Mouse (Mus musculus) lung, embryonic 16.5 days (tissue): Measurements from ENCODE around the gene Dhrs7c. TPM values are rescaled to one million over a fixed set of nuclear protein-coding genes. Genes with fewer than 3 reads are reported as not detected.

ENCODE experiments used
- ATAC-seq: fragments of 200-750 bp; cut with Nextera tagmentation; 2 replicates; pipeline ENCODE4 v1.8.0; 2017; ENCODE audit warnings: low read depth, mild to moderate bottlenecking, moderate library complexity
- H3K27ac ChIP-seq: fragments of 300-500 bp; sonication (generic); 2 replicates; pipeline ENCODE4 v1.5.1; 2014; ENCODE audit warnings: mild to moderate bottlenecking, control low read depth, low read length
- H3K27me3 ChIP-seq: fragments of 300-500 bp; sonication (generic); 2 replicates; pipeline ENCODE4 v1.6.1; 2014; ENCODE audit warnings: low read depth, low read length, mixed read lengths; ENCODE audit not compliant: control insufficient read depth, insufficient read depth
- H3K36me3 ChIP-seq: fragments of 300-500 bp; sonication (generic); 2 replicates; pipeline ENCODE4 v1.6.1; 2014; ENCODE audit warnings: low read length; ENCODE audit not compliant: control insufficient read depth, insufficient read depth
- H3K4me1 ChIP-seq: fragments of 300-500 bp; sonication (generic); replicated peaks from 2 replicates; pipeline ENCODE4 v1.6.1; 2014; ENCODE audit warnings: low read length, mixed read lengths; ENCODE audit not compliant: control insufficient read depth, insufficient read depth
- H3K4me2 ChIP-seq: fragments of 300-500 bp; sonication (generic); 2 replicates; pipeline ENCODE4 v1.6.1; 2014; ENCODE audit warnings: low read depth, low read length, control low read depth
- H3K4me3 ChIP-seq: fragments of 300-500 bp; sonication (generic); 2 replicates; pipeline ENCODE4 v1.5.1; 2014; ENCODE audit warnings: mild to moderate bottlenecking, low read length, control low read depth
- H3K9ac ChIP-seq: fragments of 300-500 bp; sonication (generic); 2 replicates; pipeline ENCODE4 v1.6.1; 2014; ENCODE audit warnings: low read length, control low read depth
- H3K9me3 ChIP-seq: fragments of 300-500 bp; sonication (generic); 2 replicates; pipeline ENCODE4 v1.6.1; 2016; ENCODE audit warnings: low read length; ENCODE audit not compliant: control insufficient read depth
- WGBS: fragments of 180-500 bp; shearing (Covaris S2); extraction: QIAGEN DNeasy Blood & Tissue Kit; methylation state at CpG from one replicate; pipeline ENCODE4 v1.1.7; 2014; 5-methylcytosine and 5-hydroxymethylcytosine counted together
- polyA plus RNA-seq: library from polyadenylated mRNA; unstranded; fragments of >200 nt; fragmentation: Nextera tagmentation; extraction: Ambion mirVana; gene quantifications from 2 replicates; pipeline ENCODE4 v1.2.1, GENCODE M21; 2015

Gene Dhrs7c
- 1.1 and 1.7 TPM in 2 replicates for polyA plus RNA-seq

GRCm38 (mm10) chr11:67797931-67798330 is at the start of gene Dhrs7c:
TSS of gene Dhrs7c (plus strand) at chr11:67798187.
- WGBS, result 81% methylated on average over 7 of the region's 7 CpGs
- no peaks in the 10 kb centered on the region for H3K9me3 ChIP-seq
- H3K4me2 ChIP-seq, result no peak within 1 kb of the TSS
- no peak within 1 kb of the TSS for H3K27ac ChIP-seq
- no peaks in the 10 kb centered on the region for H3K27me3 ChIP-seq
- H3K4me3 ChIP-seq, result no peak within 1 kb of the TSS
- no peaks in the 10 kb centered on the region for H3K4me1 ChIP-seq
- ATAC-seq, result no peak
- no peaks in the 10 kb centered on the region for H3K36me3 ChIP-seq
- no peak within 1 kb of the TSS for H3K9ac ChIP-seq

- 79% methylated on average over 1 of the region's 1 CpGs for WGBS
- Histone ChIP-seq H3K9ac (no peak overlapping the region), H3K36me3 (no peaks in the 10 kb centered on the region), H3K9me3 (no peaks in the 10 kb centered on the region), H3K4me2 (no peak overlapping the region), H3K27me3 (no peaks in the 10 kb centered on the region), H3K4me1 (no peaks in the 10 kb centered on the region), H3K4me3 (no peak overlapping the region), H3K27ac (no peak overlapping the region)
- ATAC-seq, result no peak
Observed at GRCm38 (mm10) chr11:67756287-67756686, 41.7 kb upstream of the Dhrs7c start.

- Histone ChIP-seq H3K4me2 (no peak overlapping the region), H3K9me3 (no peaks in the 10 kb centered on the region), H3K27me3 (no peaks in the 10 kb centered on the region), H3K4me1 (no peaks in the 10 kb centered on the region), H3K36me3 (no peaks in the 10 kb centered on the region), H3K27ac (no peak overlapping the region), H3K4me3 (no peak overlapping the region), H3K9ac (no peak overlapping the region)
- WGBS, result 58% methylated on average over 15 of the region's 15 CpGs
- ATAC-seq, result no peak
Observed at GRCm38 (mm10) chr11:67757373-67758167, 40.4 kb upstream of the Dhrs7c start.

GRCm38 (mm10) chr11:67771053-67771452 is 26.9 kb upstream of the Dhrs7c start, which contains the start of gene Glp2r:
TSS of gene Glp2r (minus strand) at chr11:67771153.
- Histone ChIP-seq H3K9me3 (no peaks in the 10 kb centered on the region), H3K4me2 (no peak within 1 kb of the TSS), H3K27me3 (peaks cover 2% of the 10 kb centered on the region; the same call in 1 of the 2 replicates), H3K27ac (no peak within 1 kb of the TSS), H3K4me3 (no peak within 1 kb of the TSS), H3K9ac (no peak within 1 kb of the TSS), H3K36me3 (no peaks in the 10 kb centered on the region), H3K4me1 (no peaks in the 10 kb centered on the region)
- ATAC-seq, result no peak
- WGBS, result 51% methylated on average over 14 of the region's 14 CpGs

GRCm38 (mm10) chr11:67771691-67772090 is 26.3 kb upstream of the Dhrs7c start:
- Histone ChIP-seq H3K9me3 (no peaks in the 10 kb centered on the region), H3K4me1 (no peaks in the 10 kb centered on the region), H3K9ac (no peak overlapping the region), H3K4me3 (no peak overlapping the region), H3K36me3 (no peaks in the 10 kb centered on the region), H3K4me2 (no peak overlapping the region), H3K27me3 (peaks cover 2% of the 10 kb centered on the region; the same call in 1 of the 2 replicates), H3K27ac (no peak overlapping the region)
- no peak for ATAC-seq
- WGBS, result 72% methylated on average over 2 of the region's 2 CpGs

GRCm38 (mm10) chr11:67772577-67772976 is 25.4 kb upstream of the Dhrs7c start:
- no peak overlapping the region for H3K4me2 ChIP-seq
- H3K27ac ChIP-seq, result no peak overlapping the region
- WGBS, result 14% methylated on average over 8 of the region's 8 CpGs
- H3K36me3 ChIP-seq, result no peaks in the 10 kb centered on the region
- H3K27me3 ChIP-seq, result peaks cover 2% of the 10 kb centered on the region; the same call in 1 of the 2 replicates
- no peak overlapping the region for H3K9ac ChIP-seq
- H3K4me3 ChIP-seq, result no peak overlapping the region
- no peak for ATAC-seq
- H3K9me3 ChIP-seq, result no peaks in the 10 kb centered on the region
- no peaks in the 10 kb centered on the region for H3K4me1 ChIP-seq

- H3K27ac ChIP-seq, result no peak within 1 kb of the TSS
- WGBS, result 77% methylated on average over 12 of the region's 12 CpGs
- no peaks in the 10 kb centered on the region for H3K9me3 ChIP-seq
- ATAC-seq, result no peak
- H3K27me3 ChIP-seq, result no peaks in the 10 kb centered on the region
- no peaks in the 10 kb centered on the region for H3K36me3 ChIP-seq
- H3K4me1 ChIP-seq, result no peaks in the 10 kb centered on the region
- H3K4me3 ChIP-seq, result no peak within 1 kb of the TSS
- no peak within 1 kb of the TSS for H3K9ac ChIP-seq
- H3K4me2 ChIP-seq, result no peak within 1 kb of the TSS
Observed at GRCm38 (mm10) chr11:67774379-67774778, 23.6 kb upstream of the Dhrs7c start, which contains the start of gene Gsg1l2. TSS of gene Gsg1l2 (plus strand) at chr11:67774608.

- Histone ChIP-seq H3K9me3 (no peaks in the 10 kb centered on the region), H3K36me3 (no peaks in the 10 kb centered on the region), H3K27me3 (no peaks in the 10 kb centered on the region), H3K4me1 (no peaks in the 10 kb centered on the region), H3K9ac (no peak overlapping the region), H3K4me2 (no peak overlapping the region), H3K27ac (no peak overlapping the region), H3K4me3 (no peak overlapping the region)
- WGBS, result 72% methylated on average over 11 of the region's 11 CpGs
- no peak for ATAC-seq
Observed at GRCm38 (mm10) chr11:67790182-67790581, 7.8 kb upstream of the Dhrs7c start.

- Histone ChIP-seq H3K4me2 (no peak overlapping the region), H3K9ac (no peak overlapping the region), H3K4me3 (no peak overlapping the region), H3K27me3 (no peaks in the 10 kb centered on the region), H3K4me1 (no peaks in the 10 kb centered on the region), H3K27ac (no peak overlapping the region), H3K9me3 (no peaks in the 10 kb centered on the region), H3K36me3 (no peaks in the 10 kb centered on the region)
- ATAC-seq, result no peak
Observed at GRCm38 (mm10) chr11:67800130-67800723, 2.2 kb downstream of the Dhrs7c start.
